Mouse (Mus musculus) 3T3-L1 (cell line): Measurements from ENCODE around the gene Ubap1l.
A peak's percentile ranks its signal among the peaks of the same experiment; 100 is the strongest.

Source experiments
- DNase-seq: peaks from one replicate; pipeline ENCODE4 v3.0.0-alpha.2; 2015; ENCODE audit warnings: low read depth, low spot score

Gene Ubap1l

DNA sequence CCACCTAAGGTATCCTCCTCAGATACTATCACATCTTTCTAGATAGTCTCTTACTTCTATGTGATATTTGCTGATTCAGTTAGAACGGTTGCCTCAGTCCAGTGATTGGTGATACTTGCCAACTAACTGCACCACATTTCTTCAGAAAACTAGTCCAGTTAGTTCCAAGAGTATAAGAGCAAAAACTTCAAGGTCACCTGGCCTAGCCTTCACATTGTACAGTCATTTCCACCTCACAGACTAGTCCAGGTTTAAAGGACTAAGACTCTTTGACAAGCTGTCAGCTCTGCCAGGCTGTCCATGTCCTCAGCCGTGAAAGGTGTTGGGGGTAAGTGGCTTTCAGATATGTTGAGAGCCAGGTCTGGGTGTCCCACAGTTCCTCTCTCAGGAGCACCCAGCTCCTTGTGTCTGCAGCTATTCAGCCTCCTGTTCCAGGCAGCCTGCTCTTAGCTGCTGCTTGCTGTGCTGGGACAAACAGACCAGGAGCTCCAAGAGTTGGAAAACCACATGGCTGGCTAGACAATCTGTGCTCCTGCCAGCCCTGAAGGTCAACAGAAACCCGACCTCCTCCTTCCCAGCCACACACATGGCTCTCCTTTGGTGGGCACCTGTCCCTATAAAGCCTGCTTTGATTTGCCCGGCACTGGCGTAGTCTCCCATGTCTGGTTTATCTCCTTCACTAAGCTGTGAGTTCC, 13.8 kb downstream of the Ubap1l start:
- DNase-seq = no peak

- no peak for DNase-seq
Observed at GRCm38 (mm10) chr9:65375163-65375934, 14.5 kb downstream of the Ubap1l start.

- DNase-seq = no peak
Observed at GRCm38 (mm10) chr9:65381017-65381590, 20.3 kb downstream of the Ubap1l start.

DNA sequence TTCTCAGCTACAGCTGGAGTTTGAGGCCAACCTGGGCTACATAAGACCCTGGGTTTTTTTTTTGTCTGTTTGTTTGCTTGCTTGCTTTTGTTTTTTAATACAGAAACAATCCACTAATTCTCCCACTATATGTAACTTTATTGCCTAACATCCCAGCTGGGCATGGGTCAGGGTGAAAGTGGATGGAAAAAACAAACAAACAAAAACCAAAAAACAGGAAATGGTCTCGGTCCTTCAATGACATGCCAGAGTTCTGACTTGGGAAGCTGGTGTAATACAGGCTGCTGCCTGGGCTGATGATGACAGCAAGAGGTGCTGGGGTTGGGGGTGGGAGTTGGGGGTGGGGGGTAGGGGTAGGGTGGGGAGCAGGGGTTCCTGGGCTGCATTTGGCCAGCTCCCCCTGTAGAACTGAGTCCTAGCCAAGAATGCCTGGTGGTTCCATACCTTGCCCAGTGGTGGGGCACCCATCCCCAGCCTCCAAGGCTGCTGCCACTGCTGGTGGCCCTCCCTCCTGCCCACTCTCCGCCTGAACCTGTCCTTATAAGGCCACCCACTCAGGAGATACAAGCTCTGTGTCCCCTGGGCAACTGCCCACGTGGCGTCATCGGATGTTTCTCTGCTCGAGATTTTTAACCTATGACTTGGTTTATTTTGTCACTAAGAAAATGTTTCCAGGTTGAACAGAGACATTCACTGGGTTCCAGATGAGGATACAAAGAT, 21.4 kb downstream of the Ubap1l start:
- no peak for DNase-seq

DNA sequence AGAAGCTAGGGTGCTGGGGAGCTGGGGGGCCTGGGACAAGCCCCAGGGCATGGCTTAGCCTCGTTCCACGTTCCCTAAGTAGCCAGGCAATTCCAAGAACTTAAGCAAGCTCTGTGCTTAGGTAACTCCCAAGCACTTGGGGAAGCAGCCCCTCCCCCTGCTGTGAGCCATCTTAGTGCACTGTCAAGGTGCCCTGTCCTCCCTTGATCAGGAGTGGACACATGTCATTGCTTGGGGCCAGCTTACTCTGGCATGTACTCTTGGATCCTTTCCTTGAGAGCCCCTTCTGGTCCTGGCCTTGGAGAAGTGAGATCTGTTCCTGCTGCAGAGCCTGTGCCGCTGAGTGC, 21.9 kb downstream of the Ubap1l start:
- DNase-seq = no peak

DNA sequence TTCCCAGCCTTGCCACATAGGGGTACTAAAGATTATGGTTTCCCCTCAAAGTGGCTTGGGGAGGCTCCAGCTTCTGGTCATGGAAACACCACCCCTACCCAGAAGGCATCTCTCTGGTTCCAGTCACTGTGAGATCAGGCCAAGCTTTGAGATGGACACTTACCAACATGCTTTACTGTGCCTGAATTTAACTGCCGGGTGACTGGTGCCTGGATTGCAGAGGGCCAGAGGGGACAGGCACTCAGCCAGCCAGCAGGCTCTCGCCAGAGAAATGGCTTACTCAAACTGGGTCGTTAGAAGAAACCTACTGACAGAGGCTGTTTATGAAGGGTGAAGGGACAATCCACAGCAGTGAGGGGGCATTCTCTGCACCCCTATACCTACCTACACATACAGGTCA, 23.4 kb downstream of the Ubap1l start:
- DNase-seq = no peak

DNA sequence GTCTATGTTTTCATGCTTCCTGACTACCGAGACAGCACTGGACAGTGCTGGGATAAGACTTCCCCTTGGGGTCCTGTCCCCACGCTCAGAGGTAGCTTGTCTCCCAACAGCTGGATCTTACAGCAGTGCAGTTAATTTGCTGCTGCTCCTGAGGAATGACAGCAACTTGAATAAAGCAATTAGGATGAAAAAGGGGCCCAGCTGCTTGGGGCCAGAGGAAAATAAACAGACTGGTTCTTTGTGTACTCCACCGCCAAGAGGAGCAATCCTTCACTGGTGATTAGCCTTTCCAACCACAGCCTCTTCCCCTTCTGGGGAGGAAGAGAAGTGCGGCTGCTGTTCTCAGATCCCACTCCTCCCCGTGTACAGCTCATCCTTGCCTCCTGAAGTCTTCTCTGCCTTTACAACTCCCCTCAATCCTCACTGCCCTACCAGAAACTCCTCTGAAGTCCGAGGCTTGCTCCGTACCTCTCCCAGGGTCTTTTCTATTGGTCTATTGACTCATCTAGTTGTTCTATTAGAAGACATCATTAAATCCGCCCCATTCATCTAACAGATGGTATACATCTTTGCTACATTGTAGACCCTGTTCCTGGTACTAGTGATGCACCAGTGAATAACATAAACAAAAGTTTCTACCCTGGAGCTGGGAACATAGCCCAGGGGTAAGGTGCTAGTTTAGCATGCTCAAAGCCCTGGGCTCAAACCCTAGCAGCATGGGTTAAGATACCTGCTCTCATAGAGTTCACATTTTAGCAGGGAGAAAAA, 25.7 kb downstream of the Ubap1l start:
- DNase-seq = no peak

- no peak for DNase-seq
Observed at GRCm38 (mm10) chr9:65390752-65391612, 30.1 kb downstream of the Ubap1l start.

DNA sequence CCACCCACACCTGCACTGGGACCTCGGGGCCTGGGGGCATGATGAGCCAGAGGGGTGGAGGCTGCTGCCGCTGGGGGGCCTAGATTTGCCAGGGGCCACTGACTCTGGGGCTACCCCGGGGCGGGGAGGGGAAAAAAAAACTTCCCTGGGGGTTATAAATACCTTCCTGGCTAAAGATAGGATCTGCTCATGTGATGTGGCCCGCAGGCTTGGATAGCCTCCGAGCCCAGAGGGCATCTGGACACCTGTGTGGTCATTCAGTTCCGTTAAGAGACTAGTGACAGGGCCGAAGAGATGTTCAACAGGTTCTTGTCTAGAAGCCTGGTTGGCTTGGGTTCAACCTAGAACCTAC, 30.7 kb downstream of the Ubap1l start, which contains the start of gene Kbtbd13:
Gene Kbtbd13, minus strand, starts transcription at position 40 of the 352 bp plus-strand sequence.
- DNase-seq = no peak

DNA sequence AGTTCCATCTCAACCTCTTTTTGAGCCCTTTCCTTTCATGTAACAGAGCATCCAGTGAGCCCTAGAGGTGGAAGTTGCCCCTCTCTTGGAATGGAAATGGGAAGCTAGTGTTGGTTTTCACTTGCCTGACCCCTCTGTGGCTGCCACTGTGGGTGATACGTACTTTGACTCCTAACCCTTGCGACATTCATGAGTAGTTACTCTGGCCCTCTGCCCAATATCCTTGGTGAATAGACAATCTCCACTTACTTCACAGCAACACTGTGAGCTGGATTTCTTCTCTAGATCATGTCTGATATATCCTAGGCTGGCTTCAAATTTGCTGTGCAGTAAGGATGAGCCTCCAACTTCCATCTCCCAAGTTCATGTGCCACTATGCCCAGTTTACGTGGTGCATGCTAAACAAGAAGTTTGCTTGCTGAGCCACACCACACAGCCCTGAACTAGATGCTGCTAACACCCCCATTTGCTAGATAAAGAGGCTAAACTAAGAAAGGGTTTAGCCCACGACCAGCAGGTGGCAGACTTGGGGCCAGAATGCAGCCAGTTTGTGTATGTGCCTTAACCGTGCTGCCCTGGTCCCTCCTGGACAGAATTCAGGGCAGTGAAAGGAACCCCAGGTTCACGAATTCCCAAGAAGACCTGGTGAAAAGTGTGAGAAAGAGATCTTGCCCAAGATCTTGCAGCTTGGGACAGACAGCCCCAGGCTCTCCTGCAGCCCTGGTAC, 32.0 kb downstream of the Ubap1l start:
- peak; percentile 78 for DNase-seq

DNA sequence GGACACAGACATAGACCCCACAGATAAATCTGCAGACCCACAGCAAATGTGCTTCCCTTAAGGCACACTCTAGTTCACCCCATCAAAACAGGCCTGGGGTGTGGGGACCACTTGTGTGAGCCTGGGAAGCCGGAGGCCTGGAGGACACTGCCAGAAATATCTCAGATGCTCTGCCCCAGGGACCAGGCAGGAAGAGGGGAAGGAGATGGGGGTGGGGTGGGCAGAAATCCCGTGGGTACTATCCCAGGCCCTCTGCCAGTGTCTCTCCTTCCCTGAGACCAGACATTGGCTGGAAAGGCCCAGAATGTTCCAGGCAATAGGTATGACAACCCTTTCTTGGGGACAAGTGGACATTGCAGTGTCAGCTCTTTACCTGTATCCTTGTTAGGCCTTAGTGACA, 32.8 kb downstream of the Ubap1l start:
- DNase-seq = no peak

- DNase-seq = no peak
Observed at GRCm38 (mm10) chr9:65394360-65394759, 33.5 kb downstream of the Ubap1l start.

GRCm38 (mm10) chr9:65398279-65398678, 37.4 kb downstream of the Ubap1l start, which contains the start of gene Rasl12:
TSS of gene Rasl12 (plus strand) at chr9:65398506.
- no peak for DNase-seq

- DNase-seq = no peak
Observed at GRCm38 (mm10) chr9:65399934-65400333, 39.1 kb downstream of the Ubap1l start.

GRCm38 (mm10) chr9:65404331-65405183, 43.7 kb downstream of the Ubap1l start:
- peak; percentile 60 for DNase-seq

DNA sequence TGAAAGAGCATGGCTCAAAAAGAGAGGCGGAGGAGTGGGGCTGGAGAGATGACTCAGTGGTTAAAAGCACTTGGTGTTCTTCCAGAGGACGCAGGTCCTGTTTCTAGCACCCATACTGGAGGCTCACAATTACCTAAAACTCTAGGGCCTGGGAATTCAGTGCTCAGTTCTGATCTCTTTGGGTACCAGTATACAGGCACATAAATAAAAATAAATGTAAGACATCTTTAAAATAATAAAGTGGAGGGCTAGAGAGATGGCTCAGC, 44.3 kb downstream of the Ubap1l start:
- DNase-seq = peak; percentile 35

- DNase-seq = no peak
Observed at GRCm38 (mm10) chr9:65407327-65407726, 46.5 kb downstream of the Ubap1l start.

DNA sequence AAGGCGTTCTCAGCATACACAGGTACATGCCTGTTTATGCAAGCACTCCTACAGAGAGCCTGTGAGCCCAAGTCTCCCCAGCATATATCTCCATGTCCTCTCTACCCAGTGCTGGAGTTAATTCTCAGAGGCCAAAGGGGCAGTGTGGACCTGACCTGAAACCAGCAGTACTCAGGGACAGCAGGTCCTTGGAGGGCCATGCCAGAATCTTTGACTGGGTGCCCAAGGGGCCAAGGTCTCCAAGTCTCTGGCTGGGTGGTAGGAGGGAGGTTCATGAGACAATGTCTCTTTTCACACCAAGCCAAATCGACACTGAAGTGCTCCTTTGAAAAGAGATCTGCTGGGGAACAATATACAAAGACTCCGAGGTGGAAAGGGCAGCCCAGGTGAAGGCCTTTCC, 47.0 kb downstream of the Ubap1l start:
- no peak for DNase-seq

DNA sequence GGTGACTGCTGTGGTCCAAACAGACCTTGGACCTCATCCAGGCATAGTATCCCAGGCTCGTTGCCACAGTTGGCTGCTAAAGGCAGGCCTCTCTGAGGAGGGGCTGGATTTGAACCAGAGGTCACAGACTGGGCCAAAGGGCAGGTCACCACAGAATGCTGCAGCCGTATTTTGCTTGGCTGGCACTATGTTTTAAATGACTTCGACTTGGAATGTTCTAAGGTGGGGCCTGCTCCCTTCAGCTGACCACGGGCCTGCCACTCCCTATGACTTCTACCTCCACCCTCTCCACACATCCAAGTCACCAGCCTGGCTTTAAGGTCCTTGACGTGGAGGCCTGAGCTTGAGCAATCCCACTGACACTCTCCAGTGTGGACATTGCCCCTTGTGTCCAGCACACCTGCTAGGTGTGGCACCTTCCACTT, 48.0 kb downstream of the Ubap1l start:
- DNase-seq = peak; percentile 44
